Mouse (Mus musculus) layer of hippocampus, postnatal 14 days (tissue): Measurements from ENCODE around the gene Tbx5. TPM values are rescaled to one million over a fixed set of nuclear protein-coding genes. Genes with fewer than 3 reads are reported as not detected.
A peak's percentile ranks its signal among the peaks of the same experiment; 100 is the strongest.
"Not testable (repeated sequence)": the region's sequence is repeated elsewhere in the genome, so short reads cannot be mapped to it uniquely, and the experiment has no call there.

Experiments
- DNase-seq, 2 experiments: peaks; one replicate each; pipeline ENCODE4 v3.0.0; 2021 to 2022; ENCODE audit warnings: low spot score in 2 of 2, mixed read lengths in 1 of 2
- total RNA-seq, 2 experiments: library from RNA; stranded (reverse); gene quantifications; 2 replicates each; pipeline ENCODE4 v1.2.3; 2021

The Tbx5 gene
- total RNA-seq, 2 experiments from 2014 or later = not detected

GRCm38 (mm10) chr5:119841634-119842420 lies 9.4 kb downstream of the Tbx5 start:
- DNase-seq = no peak

- DNase-seq = no peak
These were observed 10.4 kb downstream of the Tbx5 start for GRCm38 (mm10) chr5:119842701-119843393.

- DNase-seq = no peak
These were observed 10.9 kb downstream of the Tbx5 start for GRCm38 (mm10) chr5:119843394-119843777.

- no peak for DNase-seq
These were observed 11.9 kb downstream of the Tbx5 start for GRCm38 (mm10) chr5:119844366-119844765.

GRCm38 (mm10) chr5:119844994-119845393 lies 12.5 kb downstream of the Tbx5 start:
- DNase-seq = no peak

GRCm38 (mm10) chr5:119857052-119857451 lies 24.6 kb downstream of the Tbx5 start:
- no peak for DNase-seq

GRCm38 (mm10) chr5:119861301-119861700 lies 28.8 kb downstream of the Tbx5 start:
- DNase-seq = no peak

GRCm38 (mm10) chr5:119862431-119862830 lies 30.0 kb downstream of the Tbx5 start:
- no peak for DNase-seq

- DNase-seq = peak; percentile 51 to 54
These were observed 34.1 kb downstream of the Tbx5 start for GRCm38 (mm10) chr5:119866277-119867235.

GRCm38 (mm10) chr5:119867986-119868385 lies 35.5 kb downstream of the Tbx5 start:
- no peak for DNase-seq

- no peak for DNase-seq
These were observed 43.0 kb downstream of the Tbx5 start for GRCm38 (mm10) chr5:119875421-119875820.

GRCm38 (mm10) chr5:119877185-119877584 lies 44.7 kb downstream of the Tbx5 start:
- DNase-seq = no peak

GRCm38 (mm10) chr5:119885595-119885994 lies 53.1 kb downstream of the Tbx5 start:
- no peak for DNase-seq

- no peak for DNase-seq
These were observed 54.9 kb downstream of the Tbx5 start for GRCm38 (mm10) chr5:119887381-119887780.

GRCm38 (mm10) chr5:119891960-119892359 lies 59.5 kb downstream of the Tbx5 start:
- no peak for DNase-seq

- DNase-seq = no peak
These were observed 60.6 kb downstream of the Tbx5 start for GRCm38 (mm10) chr5:119893060-119893459.

- no peak for DNase-seq
These were observed 64.1 kb downstream of the Tbx5 start for GRCm38 (mm10) chr5:119896605-119897004.

- DNase-seq = peak; percentile 61 to 88
These were observed 84.2 kb downstream of the Tbx5 start for GRCm38 (mm10) chr5:119916551-119917171.

- not testable (repeated sequence) for DNase-seq
These were observed 85.9 kb downstream of the Tbx5 start for GRCm38 (mm10) chr5:119918381-119918780.

GRCm38 (mm10) chr5:119920941-119921340 lies 88.5 kb downstream of the Tbx5 start:
- no peak for DNase-seq

- no peak for DNase-seq
These were observed 89.8 kb downstream of the Tbx5 start for GRCm38 (mm10) chr5:119922229-119922628.
